Mouse (Mus musculus): ENCODE results near the gene Cd160. TPM values are rescaled to one million over a fixed set of nuclear protein-coding genes. Genes with fewer than 3 reads are reported as not detected.

Cd160 gene
- polyA plus RNA-seq, 1 experiment from 2014 or later, result 0.06 TPM

DNA sequence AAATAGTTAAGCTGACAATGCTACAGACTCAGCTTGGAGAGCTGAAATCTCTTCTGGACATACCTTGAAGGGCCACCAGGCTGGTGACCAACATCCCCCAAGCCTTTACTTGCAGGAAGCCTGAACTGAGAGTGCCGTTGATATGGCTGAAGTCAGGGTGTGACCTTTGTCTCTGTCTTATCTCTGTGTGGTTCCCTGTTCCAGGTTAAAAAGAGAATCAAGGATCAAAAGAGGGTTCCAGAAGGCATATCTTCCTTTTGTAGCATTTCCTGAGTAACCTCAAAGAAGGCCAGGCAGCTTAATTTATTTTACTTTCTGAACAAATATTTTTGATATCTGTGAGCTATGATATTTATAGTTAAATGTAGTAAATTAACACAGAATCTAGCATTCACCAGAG, 26.9 kb downstream of the Cd160 start:
- no peak overlapping the region for H3K9ac ChIP-seq (replicated peaks)
- 84% methylated on average over 1 of the region's 1 CpGs for WGBS
- H3K27ac ChIP-seq (replicated peaks), result no peak overlapping the region
- no peaks in the 10 kb centered on the region for H3K4me1 ChIP-seq
- no peak overlapping the region for H3K4me3 ChIP-seq
- H3K4me2 ChIP-seq (replicated peaks), result no peak overlapping the region
- no peak for ATAC-seq (ENCODE audit: low FRiP score, low read depth)
- no peaks in the 10 kb centered on the region for H3K9me3 ChIP-seq
- H3K36me3 ChIP-seq, result no peaks in the 10 kb centered on the region
- no peaks in the 10 kb centered on the region for H3K27me3 ChIP-seq

DNA sequence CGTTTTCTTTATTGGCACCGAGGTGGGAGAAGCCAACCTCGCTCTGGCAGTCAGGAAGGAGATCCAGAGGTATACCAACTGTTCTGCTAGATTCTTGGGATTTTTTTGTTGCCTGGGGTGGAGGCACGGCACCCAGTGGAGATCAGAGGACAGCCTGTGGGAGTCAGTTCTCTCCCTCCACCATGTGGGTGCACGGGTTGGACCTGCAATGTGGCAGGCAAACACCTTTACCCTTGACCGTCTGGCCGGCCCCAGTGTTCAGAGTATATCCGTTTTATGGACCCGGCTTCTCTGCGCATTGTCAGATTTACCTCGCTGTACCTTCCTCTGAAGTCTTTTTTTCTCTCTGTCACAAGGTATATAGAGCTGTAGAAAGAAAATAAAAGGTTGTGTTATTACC, 28.9 kb downstream of the Cd160 start:
- Histone ChIP-seq H3K27ac (replicated peaks) (no peak overlapping the region), H3K4me3 (no peak overlapping the region), H3K9ac (replicated peaks) (no peak overlapping the region), H3K36me3 (0 out of 2 replicates have a peak, but pooled peaks cover 6% of the 10 kb centered on the region), H3K4me1 (no peaks in the 10 kb centered on the region), H3K27me3 (no peaks in the 10 kb centered on the region), H3K9me3 (no peaks in the 10 kb centered on the region), H3K4me2 (replicated peaks) (no peak overlapping the region)
- no peak for ATAC-seq (ENCODE audit: low FRiP score, low read depth)
- 87% methylated on average over 11 of the region's 11 CpGs for WGBS

DNA sequence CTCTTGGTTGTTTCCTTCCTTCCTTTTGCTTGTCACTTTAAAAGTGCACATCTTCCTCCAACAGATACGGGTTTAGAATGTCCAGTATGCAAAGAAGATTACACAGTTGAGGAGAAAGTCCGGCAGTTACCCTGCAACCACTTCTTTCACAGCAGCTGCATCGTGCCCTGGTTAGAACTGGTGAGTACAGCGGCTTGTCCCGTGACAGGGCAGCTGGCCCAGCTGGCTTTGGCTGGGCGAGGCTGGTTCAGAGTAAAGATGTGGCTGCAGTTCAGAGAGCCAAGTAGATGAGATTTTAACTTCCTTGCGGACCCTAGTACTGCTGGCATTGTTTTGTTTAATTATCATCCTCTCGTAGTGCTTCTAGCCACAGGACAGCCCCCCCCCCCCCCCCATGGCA, 40.6 kb downstream of the Cd160 start:
- Histone ChIP-seq H3K9me3 (no peaks in the 10 kb centered on the region), H3K27me3 (no peaks in the 10 kb centered on the region), H3K27ac (replicated peaks) (no peak overlapping the region), H3K36me3 (peaks cover 50% of the 10 kb centered on the region), H3K4me1 (no peaks in the 10 kb centered on the region), H3K4me2 (replicated peaks) (no peak overlapping the region), H3K9ac (replicated peaks) (no peak overlapping the region), H3K4me3 (no peak overlapping the region)
- 88% methylated on average over 8 of the region's 8 CpGs for whole genome bisulfite sequencing
- no peak for ATAC-seq (ENCODE audit: low FRiP score, low read depth)

DNA sequence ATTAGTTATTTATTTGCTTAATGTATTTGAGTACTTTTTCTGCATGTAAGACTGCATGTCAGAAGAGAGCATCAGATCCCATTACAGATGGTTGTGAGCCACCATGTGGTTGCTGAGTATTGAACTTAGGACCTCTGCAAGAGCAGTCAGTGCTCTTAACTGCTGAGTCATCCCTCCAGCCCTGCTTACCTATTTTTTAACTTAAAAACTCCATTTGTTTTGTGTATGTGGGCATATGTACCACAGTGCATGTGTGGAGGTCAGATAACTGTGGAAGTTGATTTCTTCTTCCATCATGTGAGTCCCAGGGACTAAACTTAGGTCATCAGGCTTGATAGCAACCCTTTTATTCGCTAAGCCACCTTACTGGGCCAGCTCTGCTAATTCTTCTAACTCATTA, 41.4 kb downstream of the Cd160 start:
- H3K9ac ChIP-seq (replicated peaks), result no peak overlapping the region
- WGBS, result 88% methylated on average over 1 of the region's 1 CpGs
- no peaks in the 10 kb centered on the region for H3K9me3 ChIP-seq
- H3K36me3 ChIP-seq, result peaks cover 50% of the 10 kb centered on the region
- no peaks in the 10 kb centered on the region for H3K27me3 ChIP-seq
- H3K4me2 ChIP-seq (replicated peaks), result no peak overlapping the region
- no peak overlapping the region for H3K27ac ChIP-seq (replicated peaks)
- ATAC-seq (ENCODE audit: low FRiP score, low read depth), result no peak
- H3K4me1 ChIP-seq, result no peaks in the 10 kb centered on the region
- H3K4me3 ChIP-seq, result no peak overlapping the region

DNA sequence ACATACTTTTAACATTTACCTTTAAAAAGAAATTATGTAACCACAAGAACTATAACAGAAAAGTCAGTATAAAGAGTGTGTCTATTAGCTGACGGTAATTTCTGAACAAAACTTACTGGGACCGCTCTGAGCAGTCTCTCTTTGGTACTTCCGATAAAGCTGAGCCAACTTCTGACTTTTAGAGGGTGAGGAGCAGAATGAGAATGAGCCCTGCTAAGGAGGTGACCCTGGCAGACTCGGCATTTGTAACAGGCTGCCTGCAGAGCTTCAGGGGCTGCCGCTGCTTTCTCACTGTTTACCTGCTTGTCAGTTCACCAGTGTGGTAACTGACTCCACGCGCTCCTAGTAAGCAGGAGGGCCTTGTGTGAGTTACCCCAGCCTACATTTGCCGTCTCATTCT, 46.9 kb downstream of the Cd160 start:
- H3K9ac ChIP-seq (replicated peaks), result no peak overlapping the region
- H3K4me1 ChIP-seq, result no peaks in the 10 kb centered on the region
- H3K27me3 ChIP-seq, result no peaks in the 10 kb centered on the region
- ATAC-seq (ENCODE audit: low FRiP score, low read depth), result no peak
- 78% methylated on average over 8 of the region's 8 CpGs for WGBS
- no peak overlapping the region for H3K27ac ChIP-seq (replicated peaks)
- no peak overlapping the region for H3K4me3 ChIP-seq
- no peaks in the 10 kb centered on the region for H3K9me3 ChIP-seq
- H3K4me2 ChIP-seq (replicated peaks), result no peak overlapping the region
- peaks cover 24% of the 10 kb centered on the region for H3K36me3 ChIP-seq

DNA sequence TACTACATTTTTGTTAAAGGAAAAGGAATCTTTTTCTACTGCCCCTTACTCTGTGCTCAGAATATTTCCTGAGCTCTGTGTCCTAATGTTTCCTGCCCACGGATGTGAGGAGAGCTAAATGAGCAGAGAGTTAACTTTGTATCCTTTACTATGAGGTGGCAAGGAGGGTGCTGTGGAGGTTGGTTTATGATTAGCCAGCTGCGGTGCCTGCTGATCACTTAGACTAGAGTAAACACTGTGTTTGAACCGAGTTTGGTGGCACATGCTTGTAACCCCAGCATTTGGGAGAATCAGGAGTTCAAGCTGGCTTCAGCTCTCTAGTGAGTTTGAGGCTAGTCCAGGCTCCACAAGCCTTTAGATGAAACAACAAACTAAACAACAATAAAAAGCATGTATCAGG, 52.0 kb downstream of the Cd160 start:
- H3K9me3 ChIP-seq, result no peaks in the 10 kb centered on the region
- H3K4me1 ChIP-seq, result no peaks in the 10 kb centered on the region
- H3K4me3 ChIP-seq, result no peak overlapping the region
- H3K9ac ChIP-seq (replicated peaks), result no peak overlapping the region
- peaks cover 4% of the 10 kb centered on the region; the same call in 1 of the 2 replicates for H3K36me3 ChIP-seq
- H3K27ac ChIP-seq (replicated peaks), result no peak overlapping the region
- no peaks in the 10 kb centered on the region for H3K27me3 ChIP-seq
- H3K4me2 ChIP-seq (replicated peaks), result no peak overlapping the region
- no peak for ATAC-seq (ENCODE audit: low FRiP score, low read depth)
- 89% methylated on average over 3 of the region's 3 CpGs for WGBS

DNA sequence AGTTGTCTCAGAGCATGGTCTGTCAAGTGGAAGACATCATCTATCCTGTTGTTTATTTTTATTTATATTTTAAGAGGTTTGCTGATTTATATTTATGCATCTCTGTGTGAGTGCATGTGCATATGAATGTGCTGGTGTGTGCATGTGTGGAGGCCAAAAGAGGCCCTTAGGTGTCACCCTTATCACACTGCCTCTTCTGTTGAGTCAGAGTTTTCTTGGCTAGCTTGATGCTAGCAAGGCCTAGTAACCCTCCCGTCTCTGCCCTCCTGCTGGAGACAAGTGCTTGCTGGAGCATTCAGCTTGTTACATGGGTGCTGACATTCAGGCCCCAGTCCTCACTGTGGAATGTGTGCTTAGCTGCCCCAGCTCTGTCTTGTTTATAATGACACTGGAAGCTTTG, 56.2 kb downstream of the Cd160 start:
- H3K4me1 ChIP-seq, result no peaks in the 10 kb centered on the region
- peaks cover 3% of the 10 kb centered on the region; the same call in 1 of the 2 replicates for H3K36me3 ChIP-seq
- no peak overlapping the region for H3K9ac ChIP-seq (replicated peaks)
- no peak overlapping the region for H3K4me2 ChIP-seq (replicated peaks)
- 67% methylated on average over 1 of the region's 1 CpGs for WGBS
- H3K4me3 ChIP-seq, result no peak overlapping the region
- ATAC-seq (ENCODE audit: low FRiP score, low read depth), result no peak
- H3K27ac ChIP-seq (replicated peaks), result no peak overlapping the region
- no peaks in the 10 kb centered on the region for H3K27me3 ChIP-seq
- no peaks in the 10 kb centered on the region for H3K9me3 ChIP-seq

DNA sequence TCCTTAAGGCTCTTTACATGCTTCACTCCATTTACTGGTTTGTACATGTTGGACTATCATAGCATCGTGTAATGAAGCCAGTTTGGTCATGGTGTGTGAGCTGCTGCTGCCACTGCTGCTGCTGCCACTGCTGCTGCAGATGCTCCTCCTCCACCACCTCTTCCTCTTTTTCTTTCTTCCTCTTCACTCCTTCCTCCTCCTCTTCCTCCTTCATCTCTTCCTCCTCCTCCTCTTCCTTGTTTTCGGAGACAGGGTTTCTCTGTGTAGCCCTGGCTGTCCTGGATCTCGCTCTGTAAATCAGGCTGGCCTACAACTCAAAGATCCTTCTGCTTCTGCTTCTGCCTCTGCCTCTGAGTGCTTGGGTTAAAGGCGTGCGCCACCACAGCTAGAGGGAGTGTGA, 59.2 kb downstream of the Cd160 start:
- Histone ChIP-seq H3K9ac (replicated peaks) (no peak overlapping the region), H3K27ac (replicated peaks) (no peak overlapping the region), H3K4me3 (no peak overlapping the region), H3K4me1 (no peaks in the 10 kb centered on the region), H3K9me3 (no peaks in the 10 kb centered on the region), H3K4me2 (replicated peaks) (no peak overlapping the region), H3K36me3 (no peaks in the 10 kb centered on the region), H3K27me3 (no peaks in the 10 kb centered on the region)
- ATAC-seq (ENCODE audit: low FRiP score, low read depth), result no peak
- 92% methylated on average over 5 of the region's 5 CpGs for WGBS

DNA sequence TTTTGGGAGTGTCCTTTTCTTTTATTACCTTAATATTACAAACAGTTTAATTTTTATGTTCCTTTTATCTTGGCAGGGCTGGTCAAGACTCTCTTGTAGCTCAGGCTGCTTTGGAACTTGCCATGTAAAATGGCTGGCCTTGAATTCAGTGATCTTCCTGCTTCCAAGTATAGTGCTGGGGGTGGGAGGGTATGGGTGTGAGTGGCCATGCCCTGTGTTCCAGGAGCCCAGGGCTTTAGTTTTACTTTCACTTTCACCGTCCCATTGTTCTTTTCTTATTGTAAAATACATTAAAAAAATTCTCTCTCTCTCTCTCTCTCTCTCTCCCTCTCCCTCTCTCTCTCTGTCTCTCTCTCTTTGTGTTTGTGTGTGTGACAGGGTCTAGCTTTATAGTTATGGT, 64.6 kb downstream of the Cd160 start:
- H3K27ac ChIP-seq (replicated peaks), result no peak overlapping the region
- H3K9me3 ChIP-seq, result no peaks in the 10 kb centered on the region
- no peak overlapping the region for H3K9ac ChIP-seq (replicated peaks)
- H3K4me3 ChIP-seq, result no peak overlapping the region
- no peak for ATAC-seq (ENCODE audit: low FRiP score, low read depth)
- H3K4me1 ChIP-seq, result no peaks in the 10 kb centered on the region
- H3K27me3 ChIP-seq, result no peaks in the 10 kb centered on the region
- H3K4me2 ChIP-seq (replicated peaks), result no peak overlapping the region
- H3K36me3 ChIP-seq, result no peaks in the 10 kb centered on the region
- 85% methylated on average over 1 of the region's 1 CpGs for WGBS

DNA sequence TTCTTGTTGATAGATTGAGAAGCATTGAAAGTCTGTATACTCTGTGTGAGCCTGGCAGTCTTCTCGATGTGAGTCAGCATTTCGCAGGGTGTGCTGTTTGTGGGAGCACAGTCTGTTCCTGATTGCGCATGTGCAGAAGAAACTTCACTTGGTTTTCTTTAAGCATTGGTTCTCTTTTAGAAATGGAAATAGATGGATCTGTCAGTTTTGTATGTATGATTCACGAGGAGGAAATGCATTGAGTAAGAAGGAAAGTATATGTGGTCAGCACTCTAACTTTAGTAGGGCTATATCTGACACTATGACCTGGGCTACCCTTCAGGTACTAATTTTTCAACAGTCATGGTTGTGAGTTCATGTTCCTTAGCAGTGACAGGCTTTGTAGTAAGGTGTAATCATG, 69.5 kb downstream of the Cd160 start:
- H3K9ac ChIP-seq (replicated peaks), result no peak overlapping the region
- H3K27ac ChIP-seq (replicated peaks), result no peak overlapping the region
- WGBS, result 94% methylated on average over 4 of the region's 4 CpGs
- H3K36me3 ChIP-seq, result no peaks in the 10 kb centered on the region
- H3K9me3 ChIP-seq, result no peaks in the 10 kb centered on the region
- no peak overlapping the region for H3K4me2 ChIP-seq (replicated peaks)
- no peaks in the 10 kb centered on the region for H3K4me1 ChIP-seq
- no peak for ATAC-seq (ENCODE audit: low FRiP score, low read depth)
- no peak overlapping the region for H3K4me3 ChIP-seq
- no peaks in the 10 kb centered on the region for H3K27me3 ChIP-seq

DNA sequence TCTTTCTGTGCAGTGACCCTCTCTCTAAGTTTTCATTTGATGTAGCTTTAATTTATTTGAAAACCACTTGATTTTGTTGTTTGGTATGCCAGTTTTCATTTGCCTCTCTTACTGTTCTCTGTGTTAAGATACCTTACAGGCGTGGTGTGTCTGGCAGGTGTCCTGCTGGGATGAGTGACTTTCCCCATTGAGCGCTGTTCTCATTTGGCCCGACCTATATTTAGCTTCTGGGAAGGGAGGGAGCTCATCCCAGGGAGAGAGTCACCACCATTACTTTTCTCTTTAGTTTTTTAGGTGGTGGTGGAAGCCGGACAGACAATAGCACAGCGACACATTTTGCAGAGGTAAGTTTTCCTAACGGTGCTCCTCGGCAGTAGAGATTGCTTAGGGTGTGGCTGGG, 71.5 kb downstream of the Cd160 start:
- Histone ChIP-seq H3K27me3 (no peaks in the 10 kb centered on the region), H3K4me2 (replicated peaks) (no peak overlapping the region), H3K9ac (replicated peaks) (no peak overlapping the region), H3K36me3 (no peaks in the 10 kb centered on the region), H3K9me3 (no peaks in the 10 kb centered on the region), H3K4me3 (no peak overlapping the region), H3K4me1 (no peaks in the 10 kb centered on the region), H3K27ac (replicated peaks) (no peak overlapping the region)
- WGBS, result 63% methylated on average over 7 of the region's 7 CpGs
- no peak for ATAC-seq (ENCODE audit: low FRiP score, low read depth)

DNA sequence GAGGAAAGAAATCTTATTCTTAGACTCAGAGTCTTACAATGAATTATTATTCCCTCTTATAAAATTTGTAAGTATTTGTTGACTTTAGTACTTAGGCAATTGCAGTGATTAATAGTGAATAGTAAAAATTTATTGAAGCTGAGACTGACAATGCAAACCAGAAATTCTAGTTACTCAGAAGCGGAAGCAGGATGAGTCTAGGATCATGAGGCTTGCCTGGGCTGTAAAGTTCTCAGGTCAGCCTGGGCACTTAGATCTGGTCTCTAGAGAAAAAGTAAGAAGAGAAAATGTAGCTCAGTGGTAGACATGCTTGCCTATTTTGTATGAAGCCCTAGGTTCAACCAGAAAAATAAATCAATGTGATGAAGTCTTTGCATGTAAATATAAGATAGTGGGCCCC, 73.2 kb downstream of the Cd160 start:
- no peaks in the 10 kb centered on the region for H3K4me1 ChIP-seq
- H3K4me3 ChIP-seq, result no peak overlapping the region
- H3K36me3 ChIP-seq, result no peaks in the 10 kb centered on the region
- H3K27ac ChIP-seq (replicated peaks), result no peak overlapping the region
- WGBS, result 95% methylated on average over 1 of the region's 1 CpGs
- no peak for ATAC-seq (ENCODE audit: low FRiP score, low read depth)
- H3K9me3 ChIP-seq, result no peaks in the 10 kb centered on the region
- no peaks in the 10 kb centered on the region for H3K27me3 ChIP-seq
- no peak overlapping the region for H3K9ac ChIP-seq (replicated peaks)
- no peak overlapping the region for H3K4me2 ChIP-seq (replicated peaks)
